Mouse (Mus musculus) lung, postnatal 0 days (tissue): ENCODE results near the gene Irak1. TPM values are rescaled to one million over a fixed set of nuclear protein-coding genes. Genes with fewer than 3 reads are reported as not detected.

Source experiments
- ATAC-seq: fragments of 200-750 bp; cut with Nextera tagmentation; 2 replicates; pipeline ENCODE4 v1.8.0; 2017; ENCODE audit warnings: moderate library complexity
- DNase-seq: peaks from one replicate; pipeline ENCODE4 v3.0.0-alpha.2; 2016; ENCODE audit warnings: low spot score
- H3K27ac ChIP-seq: fragments of 300-500 bp; sonication (generic); 2 replicates; pipeline ENCODE4 v1.5.1; 2014; ENCODE audit warnings: antibody characterized with exemption, mild to moderate bottlenecking, low read length, mixed read lengths
- H3K27me3 ChIP-seq: fragments of 300-500 bp; sonication (generic); replicated peaks from 2 replicates; pipeline ENCODE4 v1.6.1; 2014; ENCODE audit warnings: low read length, mixed read lengths; ENCODE audit not compliant: insufficient read depth
- H3K36me3 ChIP-seq: fragments of 300-500 bp; sonication (generic); 2 replicates; pipeline ENCODE4 v1.6.1; 2014; ENCODE audit warnings: low read length, mixed read lengths; ENCODE audit not compliant: insufficient read depth
- H3K4me1 ChIP-seq: fragments of 300-500 bp; sonication (generic); 2 replicates; pipeline ENCODE4 v1.6.1; 2014; ENCODE audit warnings: antibody characterized with exemption, low read depth, low read length, mixed read lengths; ENCODE audit not compliant: insufficient read depth
- H3K4me2 ChIP-seq: fragments of 300-500 bp; sonication (generic); replicated peaks from 2 replicates; pipeline ENCODE4 v1.6.1; 2014; ENCODE audit warnings: low read depth, mild to moderate bottlenecking, low read length, moderate library complexity, mixed read lengths
- H3K4me3 ChIP-seq: fragments of 300-500 bp; sonication (generic); 2 replicates; pipeline ENCODE4 v1.5.1; 2014; ENCODE audit warnings: low read depth, low read length
- H3K9ac ChIP-seq: fragments of 300-500 bp; sonication (generic); replicated peaks from 2 replicates; pipeline ENCODE4 v1.6.1; 2014; ENCODE audit warnings: low read depth, mild to moderate bottlenecking
- H3K9me3 ChIP-seq: fragments of 300-500 bp; sonication (generic); 2 replicates; pipeline ENCODE4 v1.6.1; 2016; ENCODE audit warnings: low read length, mixed read lengths
- CTCF ChIP-seq: IDR thresholded peaks from 2 replicates; pipeline ENCODE4 v1.5.1; 2016; ENCODE audit warnings: antibody characterized with exemption, mild to moderate bottlenecking
- EP300 ChIP-seq: IDR thresholded peaks from 2 replicates; pipeline ENCODE4 v1.6.1; 2016; ENCODE audit warnings: antibody characterized with exemption, mild to moderate bottlenecking, control low read depth
- WGBS: fragments of 180-500 bp; shearing (Covaris S2); extraction: QIAGEN DNeasy Blood & Tissue Kit; methylation state at CpG from one replicate; pipeline ENCODE4 v1.1.7; 2014; 5-methylcytosine and 5-hydroxymethylcytosine counted together
- polyA plus RNA-seq: library from polyadenylated mRNA; unstranded; fragments of >200 nt; fragmentation: Nextera tagmentation; extraction: Ambion mirVana; gene quantifications from 2 replicates; pipeline ENCODE4 v1.2.1, GENCODE M21; 2015

Gene Irak1
- polyA plus RNA-seq, 1 experiment from 2014 or later: 39.4 TPM

DNA sequence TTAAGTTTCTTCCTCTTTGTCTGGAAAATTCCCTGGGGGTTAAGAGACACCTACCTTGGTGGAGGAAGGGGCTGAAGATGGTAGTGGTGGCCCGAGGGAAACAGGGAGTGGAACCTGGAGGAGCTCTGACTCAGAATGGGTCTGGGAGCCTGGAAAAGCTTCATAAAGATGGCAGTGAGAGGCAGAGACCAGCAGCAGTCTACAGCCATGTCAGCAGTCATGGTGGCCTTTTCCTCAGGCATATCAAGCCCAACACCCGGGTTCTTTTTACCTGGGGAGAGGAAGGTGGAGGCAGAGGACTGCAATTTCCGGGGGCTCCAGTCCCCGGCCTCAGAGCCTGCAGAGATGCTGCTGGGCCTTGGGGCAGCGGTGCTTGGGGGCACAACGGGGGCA is 927 bp downstream of the Irak1 start:
- H3K9ac ChIP-seq: peak overlapping the region; percentile 72; the same call in 1 of the 2 replicates
- ATAC-seq (no peak), DNase-seq (no peak)
- no peaks in the 10 kb centered on the region for H3K27me3 ChIP-seq
- peak overlapping the region; percentile 64 for H3K4me2 ChIP-seq
- H3K36me3 ChIP-seq: no peaks in the 10 kb centered on the region
- TF ChIP-seq EP300 (no peak), CTCF (no peak)
- H3K9me3 ChIP-seq: no peaks in the 10 kb centered on the region
- H3K4me3 ChIP-seq: peak overlapping the region; percentile 58
- H3K27ac ChIP-seq: no peak overlapping the region
- no peaks in the 10 kb centered on the region for H3K4me1 ChIP-seq
- WGBS: 13% methylated on average over 4 of the region's 6 CpGs

DNA sequence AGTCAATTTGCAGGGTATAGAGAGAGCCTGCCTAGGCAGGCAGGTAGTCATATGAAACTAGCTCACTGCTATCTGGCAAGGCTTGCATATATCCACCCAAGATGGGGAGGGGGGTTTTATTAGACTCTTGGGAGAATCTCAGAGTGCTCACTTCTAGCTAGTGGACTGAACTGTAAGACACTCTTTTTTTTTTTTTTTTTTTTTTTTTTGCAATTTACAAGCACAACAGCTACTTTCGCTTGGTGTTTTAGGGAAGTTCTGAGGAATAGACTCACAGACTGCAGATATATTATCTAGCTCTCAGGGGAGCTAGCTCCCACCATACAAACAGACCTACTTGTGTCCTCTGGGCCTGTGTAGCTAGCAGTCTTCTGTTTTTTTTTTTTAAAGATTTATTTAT is 9.1 kb downstream of the Irak1 start:
- ATAC-seq: no peak
- WGBS: 91% methylated on average over 1 of the region's 1 CpGs

DNA sequence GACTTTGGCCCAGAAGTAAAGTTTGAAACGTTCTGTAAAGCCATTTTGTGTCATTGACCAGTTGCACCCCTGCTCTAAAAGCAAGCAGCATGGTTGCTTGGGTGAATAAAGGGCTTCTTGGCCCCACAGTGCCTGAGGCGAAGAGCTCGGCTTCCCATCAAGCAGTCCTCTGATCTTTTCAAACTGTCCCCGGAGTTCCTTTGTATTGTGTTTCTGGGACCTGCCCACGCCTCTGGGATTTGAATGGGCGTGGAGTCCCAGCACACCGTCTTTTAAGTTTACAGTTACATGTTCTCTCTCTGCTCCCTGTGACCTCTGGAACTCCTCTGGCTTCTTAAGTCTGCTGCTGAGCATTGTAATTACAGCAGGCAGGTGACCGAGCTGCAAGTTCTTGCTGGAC is 15.7 kb downstream of the Irak1 start:
- no peak overlapping the region for H3K9ac ChIP-seq
- ATAC-seq: no peak
- H3K27ac ChIP-seq: no peak overlapping the region
- TF ChIP-seq CTCF (no peak), EP300 (no peak)
- DNase-seq: no peak
- no peak overlapping the region for H3K4me2 ChIP-seq
- no peaks in the 10 kb centered on the region for H3K4me1 ChIP-seq
- H3K36me3 ChIP-seq: no peaks in the 10 kb centered on the region
- WGBS: 60% methylated on average over 8 of the region's 8 CpGs
- no peaks in the 10 kb centered on the region for H3K27me3 ChIP-seq
- H3K4me3 ChIP-seq: no peak overlapping the region
- H3K9me3 ChIP-seq: no peaks in the 10 kb centered on the region

More for the DNA sequence above, 9.1 kb downstream of the Irak1 start:
- no peak overlapping the region for H3K4me2 ChIP-seq
- H3K36me3 ChIP-seq: no peaks in the 10 kb centered on the region
- no peaks in the 10 kb centered on the region for H3K27me3 ChIP-seq
- no peaks in the 10 kb centered on the region for H3K4me1 ChIP-seq
- no peak overlapping the region for H3K4me3 ChIP-seq
- no peak overlapping the region for H3K9ac ChIP-seq
- DNase-seq: no peak
- H3K27ac ChIP-seq: no peak overlapping the region
- no peaks in the 10 kb centered on the region for H3K9me3 ChIP-seq
- TF ChIP-seq CTCF (no peak), EP300 (no peak)

DNA sequence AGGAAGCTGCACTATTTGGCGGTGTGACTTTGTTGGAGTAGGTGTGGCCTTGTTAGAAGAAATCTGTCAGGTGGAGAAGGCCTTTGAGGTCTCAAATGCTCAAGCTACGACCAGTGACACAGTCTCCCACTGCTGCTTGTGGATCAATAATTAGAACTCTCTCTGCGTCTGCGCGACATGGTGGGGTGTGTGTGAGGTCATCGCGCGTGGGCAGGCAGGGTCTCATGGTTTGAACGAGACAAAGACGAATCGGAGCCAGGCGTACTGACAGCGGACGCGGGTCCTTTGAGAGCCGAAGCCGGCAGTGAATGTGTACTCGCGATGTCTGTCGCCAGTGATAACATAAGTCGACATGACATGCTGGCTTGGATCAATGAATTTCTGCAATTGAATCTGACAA is 17.3 kb downstream of the Irak1 start:
- no peaks in the 10 kb centered on the region for H3K36me3 ChIP-seq
- ATAC-seq (no peak), DNase-seq (no peak)
- H3K9me3 ChIP-seq: no peaks in the 10 kb centered on the region
- H3K9ac ChIP-seq: no peak overlapping the region
- 81% methylated on average over 21 of the region's 21 CpGs for WGBS
- no peak overlapping the region for H3K27ac ChIP-seq
- no peak for TF ChIP-seq CTCF
- TF ChIP-seq EP300: no peak
- no peak overlapping the region for H3K4me2 ChIP-seq
- no peaks in the 10 kb centered on the region for H3K27me3 ChIP-seq
- H3K4me1 ChIP-seq: no peaks in the 10 kb centered on the region
- no peak overlapping the region for H3K4me3 ChIP-seq

DNA sequence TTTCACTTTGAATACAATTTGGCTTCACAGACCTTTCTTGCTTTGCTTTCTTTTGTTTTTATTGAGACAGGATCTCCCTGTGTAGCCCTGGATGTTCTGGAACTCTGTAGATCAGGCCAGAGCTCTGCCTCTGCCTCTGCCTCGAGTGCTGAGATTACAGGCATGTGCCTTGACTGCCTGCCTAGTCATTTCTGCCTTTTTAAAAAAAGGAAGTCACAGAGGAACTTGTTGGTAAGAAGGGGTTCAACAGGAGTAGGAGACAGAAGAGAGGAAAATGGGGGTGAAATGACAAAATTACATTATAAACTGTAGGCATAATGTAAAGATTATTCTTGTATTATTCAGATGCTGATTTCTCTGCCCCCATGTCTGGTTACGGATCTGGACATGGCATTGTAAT is 20.1 kb downstream of the Irak1 start:
- H3K27me3 ChIP-seq: no peaks in the 10 kb centered on the region
- TF ChIP-seq CTCF (no peak), EP300 (no peak)
- WGBS: 65% methylated on average over 2 of the region's 2 CpGs
- no peak overlapping the region for H3K9ac ChIP-seq
- DNase-seq (no peak), ATAC-seq (no peak)
- H3K36me3 ChIP-seq: no peaks in the 10 kb centered on the region
- H3K4me2 ChIP-seq: no peak overlapping the region
- H3K4me1 ChIP-seq: no peaks in the 10 kb centered on the region
- H3K27ac ChIP-seq: no peak overlapping the region
- no peak overlapping the region for H3K4me3 ChIP-seq
- no peaks in the 10 kb centered on the region for H3K9me3 ChIP-seq

DNA sequence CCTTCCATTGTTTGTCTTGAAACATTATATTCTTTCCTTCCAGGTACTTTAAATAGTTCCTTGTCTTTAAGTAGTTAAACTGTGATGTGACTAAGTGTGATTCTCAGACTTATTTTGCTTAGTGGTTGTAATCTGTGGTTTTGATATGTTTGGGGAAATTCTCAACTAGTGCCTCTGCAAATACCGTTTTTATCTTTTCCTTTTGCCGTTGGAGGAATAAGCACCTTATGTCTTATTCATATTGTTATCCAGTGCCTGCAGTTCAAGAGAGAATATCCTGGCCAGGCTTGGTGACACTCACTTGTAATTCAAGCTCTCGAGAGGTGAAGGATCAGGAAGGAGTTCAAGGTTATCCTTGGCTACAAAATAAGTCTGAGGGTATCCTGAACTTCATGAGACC is 22.7 kb downstream of the Irak1 start:
- Histone ChIP-seq H3K4me2 (no peak overlapping the region), H3K27ac (no peak overlapping the region), H3K36me3 (no peaks in the 10 kb centered on the region), H3K4me1 (no peaks in the 10 kb centered on the region), H3K9ac (no peak overlapping the region), H3K9me3 (no peaks in the 10 kb centered on the region), H3K27me3 (no peaks in the 10 kb centered on the region), H3K4me3 (no peak overlapping the region)
- 55% methylated on average over 3 of the region's 3 CpGs for WGBS
- no peak for DNase-seq
- TF ChIP-seq CTCF (no peak), EP300 (no peak)
- no peak for ATAC-seq
